ENCODE assay signal across 8 mouse cellular contexts in genomic region chr4:130389496-130389895, GRCm38 (mm10). TPM values are rescaled to one million over a fixed set of nuclear protein-coding genes. Genes with fewer than 3 reads are reported as not detected.
A peak's percentile ranks its signal among the peaks of the same experiment; 100 is the strongest.
DNase-seq lines count a peak whose midpoint lies in the region; ATAC-seq lines count a peak whose summit lies in the region.

No protein-coding gene starts in this region.

- H3K27ac ChIP-seq in intestine, embryonic 15.5 days, result no peak overlapping the region
- H3K27ac ChIP-seq in forebrain, embryonic 11.5 days (ENCODE audit: low read depth, low read length), result no peak overlapping the region

- no peaks in the 10 kb centered on the region for H3K27me3 ChIP-seq in intestine, embryonic 15.5 days (replicated peaks)
- H3K27me3 ChIP-seq in forebrain, embryonic 11.5 days (ENCODE audit: control insufficient read depth, insufficient read depth, low read length), result no peaks in the 10 kb centered on the region

- no peak overlapping the region for H3K4me2 ChIP-seq in intestine, embryonic 15.5 days (replicated peaks)
- H3K4me2 ChIP-seq in forebrain, embryonic 11.5 days (ENCODE audit: low read depth, low read length, severe bottlenecking), result no peak overlapping the region

- DNase-seq in layer of hippocampus, adult 11-12 months (ENCODE audit: low spot score), result peak; percentile 52
- no peak for DNase-seq in layer of hippocampus, adult 9-10 months (ENCODE audit: low spot score)
- peak; percentile 85 for DNase-seq in brain, adult 2 months (ENCODE audit: low read depth, low spot score)
- DNase-seq in kidney, adult 8-10 months, result peak; percentile 87 to 90
- peak; percentile 30 to 74 for DNase-seq in lung, postnatal 4 days
- DNase-seq in forebrain, embryonic 11.5 days (ENCODE audit: low spot score), result no peak

- 71% methylated on average over 6 of the region's 6 CpGs for WGBS in intestine, embryonic 15.5 days
- 84% methylated on average over 6 of the region's 6 CpGs for whole genome bisulfite sequencing in forebrain, embryonic 11.5 days

- H3K36me3 ChIP-seq in intestine, embryonic 15.5 days, result peaks cover 20% of the 10 kb centered on the region
- peaks cover 17% of the 10 kb centered on the region for H3K36me3 ChIP-seq in forebrain, embryonic 11.5 days (ENCODE audit: control insufficient read depth, insufficient read depth, low read length)

- no peak for ATAC-seq in intestine, embryonic 15.5 days
- no peak for ATAC-seq in megakaryocyte-erythroid progenitor cell, adult 5-6 weeks (replicated peaks; ENCODE audit: low FRiP score, low TSS enrichment, poor library complexity, severe bottlenecking)
- no peak for ATAC-seq in forebrain, embryonic 11.5 days (replicated peaks; ENCODE audit: low FRiP score)

- H3K9me3 ChIP-seq in intestine, embryonic 15.5 days, result no peaks in the 10 kb centered on the region
- no peaks in the 10 kb centered on the region for H3K9me3 ChIP-seq in forebrain, embryonic 11.5 days (ENCODE audit: control insufficient read depth, low read length)

- H3K4me1 ChIP-seq in intestine, embryonic 15.5 days (replicated peaks), result no peaks in the 10 kb centered on the region; the same call in 1 of the 2 replicates
- H3K4me1 ChIP-seq in forebrain, embryonic 11.5 days (replicated peaks; ENCODE audit: control insufficient read depth, insufficient read depth, low read length), result no peaks in the 10 kb centered on the region

- H3K4me3 ChIP-seq in intestine, embryonic 15.5 days (replicated peaks), result no peak overlapping the region
- no peak overlapping the region for H3K4me3 ChIP-seq in forebrain, embryonic 11.5 days (ENCODE audit: low read depth, low read length)

- no peak overlapping the region for H3K9ac ChIP-seq in intestine, embryonic 15.5 days
- H3K9ac ChIP-seq in forebrain, embryonic 11.5 days (ENCODE audit: low read length), result no peak overlapping the region

RNA-seq across cellular contexts. Expression of gene Snrnp40, which starts 29.6 kb away (rescaled TPM):
- 132 and 139 TPM in 2 replicates for polyA plus RNA-seq in intestine, embryonic 15.5 days (2015; fragmentation: Nextera tagmentation; extraction: Ambion mirVana)
- total RNA-seq in megakaryocyte-erythroid progenitor cell, adult 5-6 weeks (2014; fragmentation: Nextera tagmentation), result 96.3 and 106 TPM in 2 replicates
- 83.7 and 96.3 TPM in 2 replicates for total RNA-seq in megakaryocyte-erythroid progenitor cell, adult 5-6 weeks (2017)
- polyA plus RNA-seq in forebrain, embryonic 11.5 days (2014; fragmentation: Nextera tagmentation; extraction: Ambion mirVana), result 214 and 238 TPM in 2 replicates

RNA-seq across cellular contexts. Expression of gene Zcchc17, which starts 29.8 kb away (rescaled TPM):
- 60.8 and 66.4 TPM in 2 replicates for polyA plus RNA-seq in intestine, embryonic 15.5 days (2015; fragmentation: Nextera tagmentation; extraction: Ambion mirVana)
- total RNA-seq in megakaryocyte-erythroid progenitor cell, adult 5-6 weeks (2014; fragmentation: Nextera tagmentation), result 37.6 and 62.0 TPM in 2 replicates
- total RNA-seq in megakaryocyte-erythroid progenitor cell, adult 5-6 weeks (2017), result 80.6 and 99.6 TPM in 2 replicates
- 71.0 and 77.0 TPM in 2 replicates for polyA plus RNA-seq in forebrain, embryonic 11.5 days (2014; fragmentation: Nextera tagmentation; extraction: Ambion mirVana)

Comparison
In these comparisons a context has a peak if more than half of its experiments do, and no peak if none do; other contexts are left out.
1. DNase-seq: peak in layer of hippocampus, adult 11-12 months (single experiment), brain, adult 2 months (single experiment), kidney, adult 8-10 months (2 of 2) and lung, postnatal 4 days (2 of 2); none in layer of hippocampus, adult 9-10 months (single experiment) and forebrain, embryonic 11.5 days (single experiment).